Mouse (Mus musculus): ENCODE results near the gene Zcwpw1.

- TF ChIP-seq BHLHE40 (IDR thresholded peaks at IDR 0.05; ENCODE audit: borderline replicate concordance, low read depth, low read length) = no peak
- no peak for TF ChIP-seq EP300 (IDR thresholded peaks at IDR 0.05; ENCODE audit: low read depth in 1 of 2, low read length in 2 of 2)
- no peak for TF ChIP-seq MYC (IDR thresholded peaks at IDR 0.05; ENCODE audit: low read depth, low read length)
- TF ChIP-seq GATA1 (IDR thresholded peaks at IDR 0.05; ENCODE audit: low read depth, low read length) = no peak
- TF ChIP-seq E2F4 (IDR thresholded peaks at IDR 0.05; ENCODE audit: borderline replicate concordance, low read depth, low read length) = no peak
- no peak for TF ChIP-seq USF1 (IDR thresholded peaks at IDR 0.05; ENCODE audit: low read depth, low read length)
- peak; percentile 92 to 98 (median 95) for TF ChIP-seq CTCF (IDR thresholded peaks at IDR 0.05 in 2 of 3, conservative IDR thresholded peaks at IDR 0.05 in 1 of 3; ENCODE audit: control insufficient read depth in 1 of 3, insufficient read depth in 1 of 3, low read depth in 2 of 3, low read length in 3 of 3, poor library complexity in 1 of 3, severe bottlenecking in 1 of 3)
- TF ChIP-seq ETS1 (IDR thresholded peaks at IDR 0.05; ENCODE audit: low read depth, low read length) = no peak
- TF ChIP-seq SIN3A (IDR thresholded peaks at IDR 0.05; ENCODE audit: low read length) = no peak
- no peak for TF ChIP-seq NELFE (IDR thresholded peaks at IDR 0.05; ENCODE audit: low read depth, low read length)
- no peak for TF ChIP-seq USF2 (IDR thresholded peaks at IDR 0.05; ENCODE audit: borderline replicate concordance in 1 of 2, insufficient read depth in 1 of 2, low read depth in 1 of 2, low read length in 2 of 2)
- TF ChIP-seq POLR2A (IDR thresholded peaks at IDR 0.05; ENCODE audit: control insufficient read depth in 1 of 2, insufficient read depth in 1 of 2, low read depth in 1 of 2, low read length in 2 of 2, poor library complexity in 1 of 2) = no peak
Observed at GRCm38 (mm10) chr5:137756882-137757661, 30.5 kb upstream of the Zcwpw1 start.
